Mouse (Mus musculus) heart, adult 9 months (tissue): ENCODE measurements around the gene Aplp2.

Experiments used
- DNase-seq, 2 experiments: peaks; one replicate each; pipeline ENCODE4 v3.0.0; 2022; ENCODE audit warnings: low spot score in 2 of 2

The Aplp2 gene

DNA sequence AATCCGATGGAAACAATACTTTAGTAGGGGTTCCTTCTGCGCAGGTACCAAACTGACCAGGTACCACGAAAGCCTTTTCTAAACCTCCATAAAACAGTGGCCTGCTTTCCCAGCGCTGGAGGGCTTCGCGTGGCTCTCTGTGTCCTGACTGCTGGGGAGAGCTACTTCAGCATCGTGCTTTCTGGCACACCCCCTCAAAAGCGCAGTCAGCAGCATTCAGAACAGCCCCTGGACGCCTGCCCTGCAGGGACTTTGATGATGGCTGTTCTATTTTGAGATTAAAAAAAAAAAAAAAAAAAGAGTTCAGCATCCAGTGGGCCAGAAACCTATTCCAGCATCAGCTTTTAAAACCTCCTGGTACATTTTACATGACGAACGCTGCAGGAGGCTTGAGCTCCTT lies 14.2 kb upstream of the Aplp2 start:
- DNase-seq, result peak in 1 of 2 experiments; percentile 36

DNA sequence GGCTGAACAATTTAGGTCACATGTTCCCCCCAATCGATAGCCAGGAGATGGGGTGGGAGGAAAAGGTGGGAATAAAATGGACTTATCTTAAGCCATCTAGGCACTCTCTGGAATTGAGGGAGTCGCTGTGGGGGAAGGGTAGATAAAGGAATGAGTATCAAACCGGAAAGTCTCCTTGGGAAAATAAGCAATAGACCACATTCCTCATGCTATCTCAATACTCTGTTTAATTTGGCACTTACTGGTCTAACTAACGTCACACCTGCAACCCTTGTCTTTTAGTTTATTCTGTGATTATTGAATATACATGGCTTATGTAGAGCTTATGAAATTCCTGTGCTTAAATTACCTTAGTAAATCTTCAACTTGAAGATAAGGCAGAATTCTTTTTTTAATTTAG lies 11.9 kb upstream of the Aplp2 start:
- no peak for DNase-seq

DNA sequence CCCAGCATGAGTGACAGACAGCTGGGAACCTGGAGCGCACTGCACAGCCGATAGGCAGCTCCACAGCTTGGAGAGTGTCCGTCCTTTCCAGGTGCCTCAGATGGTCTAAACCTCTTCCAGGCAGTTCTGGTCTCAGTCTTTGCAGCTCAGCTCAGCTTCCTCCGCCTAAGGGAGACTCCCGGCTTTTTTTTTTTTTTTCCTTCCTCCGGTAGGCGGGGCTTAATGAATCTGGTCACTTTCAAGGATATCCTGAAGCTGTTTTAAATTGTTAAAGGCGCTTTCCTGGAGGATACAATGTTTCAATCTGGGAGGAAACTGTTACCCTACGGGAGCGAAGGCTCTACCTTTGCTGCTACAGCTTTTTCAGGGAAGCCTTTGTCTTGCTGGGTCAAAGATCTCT lies 9.6 kb upstream of the Aplp2 start:
- DNase-seq, result peak; percentile 21 to 56

DNA sequence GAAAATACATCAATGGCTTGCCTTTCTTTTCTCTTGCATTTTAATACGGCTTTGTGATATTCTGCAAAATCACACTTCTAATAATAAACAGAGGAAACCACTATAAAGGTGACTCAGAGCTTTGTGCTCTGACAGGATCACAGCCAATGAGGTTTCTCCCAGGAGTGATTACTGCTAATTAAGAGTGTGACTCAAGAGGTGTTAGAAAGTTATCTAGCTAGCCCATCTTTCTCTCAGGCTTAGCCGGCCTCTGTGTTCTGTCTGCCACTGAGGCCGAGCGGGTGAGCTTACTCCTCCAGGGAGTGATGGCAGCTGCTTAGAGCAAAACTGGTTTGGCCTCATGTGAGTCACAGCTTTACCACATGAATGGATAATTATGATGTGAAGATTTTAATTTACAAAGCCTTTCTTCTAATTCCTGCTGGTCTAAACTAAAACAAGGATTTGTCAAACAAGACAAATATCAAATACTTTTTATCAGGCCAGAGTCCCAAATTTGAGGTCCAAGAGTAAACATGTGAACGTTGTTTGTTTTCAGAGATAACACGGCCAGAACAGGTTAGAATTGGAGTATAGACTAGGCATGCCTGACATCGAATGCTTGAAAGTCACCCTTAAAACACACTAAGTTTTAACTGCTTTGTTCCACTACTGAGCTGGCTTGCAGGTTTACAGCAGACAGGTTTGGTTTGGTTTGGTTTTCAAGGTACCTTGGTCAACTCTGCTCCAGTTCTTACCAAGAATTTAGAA lies 6.2 kb upstream of the Aplp2 start:
- DNase-seq, result no peak

DNA sequence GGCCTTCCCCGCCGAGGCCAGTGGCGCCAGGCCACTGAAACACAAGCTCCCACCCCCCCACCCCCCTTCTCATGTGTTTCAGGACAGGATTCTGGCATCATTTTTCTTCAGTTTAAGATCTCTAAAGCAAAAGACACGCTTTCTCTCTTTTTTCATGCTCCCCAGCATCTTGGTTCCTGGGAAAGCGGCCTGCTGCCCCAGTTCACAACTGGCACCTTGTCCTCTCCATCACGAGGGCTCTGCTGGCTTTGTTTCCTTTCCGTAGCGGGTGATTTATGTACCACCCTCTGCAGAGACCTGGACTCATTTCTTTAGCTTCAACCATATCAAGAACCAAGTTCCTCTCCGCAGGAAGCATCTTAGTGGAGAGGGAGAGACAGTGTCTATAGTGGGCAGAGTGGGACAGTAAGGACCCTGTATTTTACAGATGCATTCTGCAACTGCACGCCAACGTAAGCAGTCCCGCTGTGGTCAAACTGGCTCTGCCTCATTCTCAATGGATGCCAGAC lies 939 bp upstream of the Aplp2 start:
- DNase-seq, result no peak

DNA sequence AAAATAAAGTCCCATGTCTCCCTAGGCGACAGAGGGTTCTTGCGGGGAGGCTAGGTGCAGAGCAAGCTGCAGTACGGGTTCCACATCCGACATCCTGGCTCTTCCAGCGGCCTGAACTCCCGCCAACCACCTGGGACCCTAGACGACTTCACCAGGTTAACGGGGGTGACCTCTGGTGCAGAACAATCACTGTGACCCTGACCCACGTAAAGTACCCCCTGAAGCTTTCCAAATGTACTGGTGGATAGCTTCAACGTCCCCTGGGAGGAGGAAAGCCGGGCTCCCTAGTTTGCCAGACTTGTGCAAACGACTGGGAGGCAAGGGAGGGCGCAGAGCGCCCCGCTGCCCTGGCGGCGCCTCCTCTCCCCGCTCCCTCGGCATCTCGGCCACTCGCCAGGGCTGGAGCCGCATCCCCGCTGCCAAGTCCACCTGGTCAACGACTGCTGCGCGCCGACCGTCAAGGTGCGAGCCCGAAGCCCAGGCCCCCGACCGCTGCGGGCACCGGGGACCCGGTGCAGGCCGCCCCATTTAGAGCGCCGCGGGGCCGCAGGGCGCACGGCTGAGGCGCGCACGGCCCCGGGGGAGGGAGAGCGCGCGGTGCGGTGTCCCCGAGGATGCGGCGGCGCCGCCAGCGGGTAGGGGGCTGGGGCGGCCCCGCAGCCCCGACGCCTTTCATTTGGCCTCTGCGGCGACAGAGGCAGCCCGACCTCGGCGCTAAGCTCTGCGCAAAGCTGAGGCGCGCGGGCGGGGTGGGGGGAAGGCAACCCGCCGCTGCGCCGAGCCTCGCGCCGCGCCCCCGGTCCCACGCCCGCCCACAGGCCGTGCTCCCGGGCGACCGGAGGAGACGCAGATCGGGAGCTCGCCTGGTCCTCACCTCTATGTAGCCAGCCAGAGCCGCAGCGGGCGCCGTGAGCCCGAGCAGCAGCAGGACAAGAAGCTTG lies 596 bp downstream of the Aplp2 start:
- peak; percentile 43 to 50 for DNase-seq

DNA sequence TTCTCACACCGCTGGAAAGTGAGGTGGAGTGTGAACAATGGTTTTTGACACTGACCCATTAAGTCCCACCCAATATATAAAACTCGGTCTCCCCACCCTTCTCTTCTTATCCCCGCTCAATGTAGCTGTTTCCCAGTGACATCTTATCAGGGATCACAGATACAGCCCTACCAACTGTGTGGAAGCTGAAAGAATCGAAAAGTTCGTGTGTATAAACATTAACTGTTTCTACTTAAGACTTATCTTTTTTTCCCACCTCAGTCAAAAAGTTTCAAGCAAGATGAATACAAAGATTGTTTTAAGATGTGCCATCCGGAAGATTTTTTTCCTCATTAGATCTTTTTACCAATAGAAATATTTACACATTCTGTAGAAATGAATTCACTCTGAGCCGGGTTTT lies 1.5 kb downstream of the Aplp2 start:
- no peak for DNase-seq

DNA sequence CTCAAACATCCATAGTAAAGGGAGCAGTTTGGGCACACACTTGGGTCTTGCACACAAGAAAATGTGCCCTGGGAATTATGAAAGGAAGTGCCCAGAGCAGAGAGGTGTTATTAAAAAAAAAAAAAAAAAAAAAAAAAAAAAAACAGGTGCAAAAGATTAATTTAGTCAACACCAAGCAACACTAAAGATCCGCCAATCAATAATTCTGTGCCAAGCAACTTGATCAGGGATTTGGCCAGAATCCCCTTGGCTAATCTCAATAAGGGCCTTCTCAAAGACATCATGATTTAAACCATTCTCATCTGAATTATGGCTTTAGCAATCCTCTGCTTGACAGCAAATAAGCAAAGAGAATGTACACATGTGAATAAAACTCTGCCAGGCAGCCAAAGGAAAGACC lies 2.1 kb downstream of the Aplp2 start:
- DNase-seq, result no peak

DNA sequence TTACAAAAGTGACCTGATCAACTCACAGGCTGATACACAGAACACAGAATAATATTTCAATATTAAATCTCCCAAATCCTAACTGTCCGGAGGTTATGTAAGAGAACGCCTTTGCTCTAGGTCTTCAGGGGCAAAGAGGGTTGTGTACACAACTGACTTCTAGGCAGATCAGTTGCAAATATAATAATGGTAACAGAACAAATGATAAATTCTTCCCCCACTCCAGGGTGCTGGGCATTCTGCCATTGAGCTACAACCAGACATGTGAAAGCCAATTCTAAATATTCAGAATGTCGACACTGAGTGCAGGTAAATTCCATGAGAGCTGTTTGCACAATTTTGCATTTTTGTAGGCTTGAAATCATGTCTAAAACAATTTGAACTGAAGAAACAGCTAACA lies 3.9 kb downstream of the Aplp2 start:
- DNase-seq, result no peak

DNA sequence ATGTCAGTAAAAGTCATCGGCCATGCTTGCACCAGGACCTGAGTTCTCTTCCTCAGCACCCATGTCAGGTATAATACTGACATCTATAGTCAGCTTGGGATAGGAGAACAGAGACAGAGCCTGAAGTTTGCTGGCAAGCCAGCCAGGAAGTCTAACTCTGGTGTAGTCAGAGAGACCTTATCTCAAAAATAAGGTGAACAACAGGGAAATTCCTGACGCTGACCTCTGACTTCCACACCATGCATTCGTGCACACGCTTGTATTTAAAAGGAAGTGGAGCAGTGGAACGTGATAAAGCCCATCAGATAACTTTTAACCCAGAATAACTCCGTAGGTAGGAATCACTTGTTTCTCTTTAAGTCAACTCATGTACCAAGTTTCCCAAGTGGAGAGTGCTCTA lies 6.9 kb downstream of the Aplp2 start:
- DNase-seq, result peak; percentile 33 to 51

DNA sequence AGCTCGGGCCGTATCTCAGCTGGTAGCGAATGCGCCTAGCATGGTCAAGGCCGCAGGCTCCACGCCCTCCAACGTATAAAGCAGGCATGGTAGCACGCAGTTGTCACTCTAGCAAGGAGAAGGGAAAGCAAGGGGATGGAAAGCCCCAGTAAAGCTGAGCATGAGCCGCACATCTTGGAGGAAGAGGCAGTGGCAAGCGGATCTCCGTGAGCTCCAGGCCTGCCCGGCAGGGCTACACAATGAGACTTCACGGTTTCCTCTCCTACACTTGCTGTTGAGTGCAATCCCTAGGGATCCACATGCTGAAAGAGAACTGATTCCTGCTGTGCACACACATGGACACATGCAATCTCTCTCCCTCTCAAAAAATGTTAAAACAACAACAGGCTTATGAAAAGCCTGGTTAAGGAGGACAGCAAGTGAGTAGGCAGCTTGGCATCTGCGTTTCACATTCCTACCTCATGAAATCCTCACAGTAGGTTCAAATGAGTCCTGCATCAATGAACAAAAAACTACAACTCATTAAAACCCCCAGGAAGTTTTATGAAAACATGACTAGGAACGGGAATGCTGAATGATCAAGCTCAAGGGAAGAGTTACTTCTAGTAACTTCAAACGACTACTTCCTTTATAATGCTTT lies 7.9 kb downstream of the Aplp2 start:
- DNase-seq, result peak in 1 of 2 experiments; percentile 36

DNA sequence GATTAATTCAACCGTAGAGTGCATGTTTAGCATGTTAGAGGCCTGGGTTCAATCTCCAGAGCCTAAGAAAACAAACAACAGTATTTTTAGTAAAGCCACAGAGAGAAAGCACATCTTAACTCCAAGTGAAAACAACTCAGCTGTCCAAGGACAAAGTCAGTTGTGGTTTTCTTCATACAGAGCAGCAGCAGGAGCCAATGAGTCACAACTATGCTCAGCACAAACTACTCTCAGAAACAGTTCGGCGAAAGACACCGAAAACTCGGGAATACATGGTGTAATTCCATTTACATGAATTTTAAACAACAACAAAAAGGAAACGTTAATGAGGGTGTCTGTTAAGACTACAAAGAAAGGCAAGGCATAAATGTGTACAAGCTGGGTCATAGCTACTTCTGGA lies 8.5 kb downstream of the Aplp2 start:
- no peak for DNase-seq

DNA sequence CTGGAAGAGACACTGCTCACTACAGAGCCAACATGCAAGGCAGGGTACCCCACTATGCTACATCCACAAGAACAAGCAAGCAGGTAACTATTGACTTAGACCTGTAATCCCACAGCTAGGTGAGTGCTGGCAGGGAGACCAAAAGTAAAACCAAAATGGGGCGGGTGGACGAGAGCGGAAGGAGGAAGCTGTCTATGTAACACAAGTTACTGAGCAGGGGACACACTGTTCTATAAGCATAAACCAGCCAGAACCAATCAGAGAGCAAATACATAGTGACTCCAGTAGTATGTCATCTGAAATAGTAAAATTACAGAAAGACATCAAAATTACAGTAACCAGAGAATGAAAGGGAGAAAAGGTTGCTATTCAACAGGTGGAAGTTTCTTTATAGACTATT lies 13.0 kb downstream of the Aplp2 start:
- DNase-seq, result no peak

DNA sequence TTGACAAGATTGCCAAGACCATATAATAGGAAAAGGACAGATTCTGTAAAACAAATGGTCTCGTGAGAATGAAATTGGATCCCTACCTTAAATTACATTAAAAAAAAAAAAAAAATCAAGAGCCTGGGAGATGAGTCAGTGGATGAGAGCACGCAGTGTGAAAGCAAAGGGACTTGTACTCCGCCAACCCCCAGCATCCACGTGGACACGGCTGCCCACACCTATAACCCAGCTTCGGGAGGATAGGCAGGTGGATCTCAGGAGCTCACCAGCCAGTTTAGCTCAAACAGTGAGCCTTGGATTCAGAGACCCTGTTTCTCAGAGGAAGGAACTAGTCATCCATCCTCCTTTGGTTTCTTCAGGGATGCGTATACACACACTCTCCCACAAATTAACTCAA lies 13.8 kb downstream of the Aplp2 start:
- DNase-seq, result no peak

DNA sequence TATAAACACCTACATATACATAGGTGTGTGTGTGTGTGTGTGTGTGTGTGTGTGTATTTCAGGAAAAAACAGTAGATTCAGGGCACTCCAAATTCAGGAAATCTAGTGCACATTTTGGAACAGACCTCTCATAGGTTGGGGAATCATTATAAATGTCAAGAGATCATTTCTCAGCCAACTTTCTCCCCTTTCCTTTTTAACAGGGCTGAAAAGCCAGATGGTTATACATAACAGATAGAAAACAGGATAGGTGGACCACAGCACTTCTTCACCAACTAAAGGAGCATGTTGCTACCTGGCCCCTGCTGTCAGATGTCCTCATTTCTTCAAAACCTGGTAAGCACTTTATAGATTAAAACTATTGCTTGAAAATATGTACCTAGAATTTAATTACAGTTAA lies 14.9 kb downstream of the Aplp2 start:
- no peak for DNase-seq

DNA sequence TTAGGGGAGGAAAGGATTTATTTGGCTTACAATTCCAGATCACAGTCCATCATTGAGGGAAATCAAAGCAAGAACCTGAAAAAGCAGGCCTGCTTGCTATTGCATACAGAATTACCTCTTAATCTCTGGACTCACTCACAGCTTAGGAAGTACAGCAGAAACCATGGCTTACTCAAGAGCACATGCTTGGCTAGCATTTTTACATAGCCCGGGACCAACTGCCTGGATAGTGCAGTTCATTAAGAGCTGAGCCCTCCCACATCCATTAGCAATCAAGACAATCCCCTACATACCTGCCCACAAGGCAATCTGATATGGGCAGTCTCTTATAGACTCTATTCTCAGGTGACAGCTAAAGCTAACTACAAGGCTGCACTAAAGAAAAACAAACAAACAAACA lies 16.0 kb downstream of the Aplp2 start:
- no peak for DNase-seq

DNA sequence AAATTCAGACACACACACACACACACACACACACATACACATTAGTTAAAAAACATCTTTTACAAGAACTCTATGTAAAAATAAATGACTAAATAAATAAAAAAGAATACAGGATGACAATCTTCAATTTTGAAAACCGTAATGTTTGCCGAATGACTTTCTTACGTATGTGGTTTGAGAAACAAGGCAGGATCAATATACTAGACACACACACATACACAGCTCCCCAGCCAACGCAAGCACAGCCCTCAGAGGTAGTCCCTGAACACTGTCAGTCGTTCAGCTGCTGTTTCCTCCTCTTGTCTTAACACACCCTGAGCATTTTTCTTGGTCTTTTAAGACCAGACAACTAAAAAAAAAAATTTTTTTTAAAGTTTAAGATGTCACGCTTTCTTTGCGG lies 19.2 kb downstream of the Aplp2 start:
- no peak for DNase-seq

DNA sequence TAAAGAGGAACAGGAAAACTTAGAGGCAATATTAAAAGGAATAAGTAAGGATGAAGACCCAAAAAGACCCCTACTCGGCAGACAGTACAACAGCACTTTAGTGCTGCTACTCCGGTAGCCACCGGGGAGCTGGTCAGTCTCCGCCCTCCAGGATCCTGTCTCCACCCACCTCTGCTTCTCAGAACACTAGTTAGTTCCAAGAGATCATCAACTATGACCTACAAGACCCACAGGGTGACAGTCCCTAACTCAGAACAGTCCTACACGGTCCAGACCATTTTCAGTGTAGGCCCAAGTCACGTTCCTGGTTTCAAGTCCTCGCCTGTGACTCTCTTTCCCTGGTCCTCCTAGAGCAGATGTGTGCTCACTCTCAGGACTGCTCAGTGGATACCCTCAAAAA lies 20.1 kb downstream of the Aplp2 start:
- DNase-seq, result no peak

DNA sequence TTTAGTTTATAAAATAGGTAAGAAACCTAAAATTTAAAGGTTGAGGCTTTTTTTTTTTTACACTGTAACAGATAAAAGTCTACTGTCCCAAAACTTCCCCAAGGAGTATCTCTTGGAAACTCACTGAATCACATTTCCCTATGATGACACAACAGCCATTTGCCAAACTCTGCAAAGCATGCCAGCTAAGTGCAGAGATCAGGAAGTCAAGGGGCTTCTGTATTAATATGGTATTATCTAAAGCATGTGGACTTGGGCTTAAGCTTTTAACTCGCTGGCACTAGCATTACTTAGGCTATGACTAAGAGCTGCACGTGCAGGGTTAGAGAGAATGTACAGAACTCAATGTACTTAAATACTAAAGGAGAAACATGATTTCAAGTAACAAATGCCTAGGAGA lies 22.4 kb downstream of the Aplp2 start:
- DNase-seq, result no peak

DNA sequence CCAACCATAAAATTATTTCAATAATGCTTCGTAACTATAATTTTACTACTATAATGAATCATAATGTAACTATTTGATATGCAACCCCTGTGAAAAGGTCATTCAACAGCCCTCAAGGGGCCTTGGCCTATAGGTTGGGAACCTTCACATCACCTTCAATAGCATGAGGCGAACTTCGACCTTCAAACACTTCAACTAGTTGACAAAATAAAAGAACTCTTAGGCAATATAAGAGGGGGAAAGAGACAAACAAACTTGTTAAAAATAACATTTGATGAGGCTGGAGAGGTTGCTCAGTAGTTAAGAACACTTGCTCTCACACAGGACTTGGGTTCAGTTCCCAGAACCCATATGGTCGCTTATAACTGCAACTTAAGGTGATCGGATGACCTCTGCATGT lies 27.2 kb downstream of the Aplp2 start:
- no peak for DNase-seq

DNA sequence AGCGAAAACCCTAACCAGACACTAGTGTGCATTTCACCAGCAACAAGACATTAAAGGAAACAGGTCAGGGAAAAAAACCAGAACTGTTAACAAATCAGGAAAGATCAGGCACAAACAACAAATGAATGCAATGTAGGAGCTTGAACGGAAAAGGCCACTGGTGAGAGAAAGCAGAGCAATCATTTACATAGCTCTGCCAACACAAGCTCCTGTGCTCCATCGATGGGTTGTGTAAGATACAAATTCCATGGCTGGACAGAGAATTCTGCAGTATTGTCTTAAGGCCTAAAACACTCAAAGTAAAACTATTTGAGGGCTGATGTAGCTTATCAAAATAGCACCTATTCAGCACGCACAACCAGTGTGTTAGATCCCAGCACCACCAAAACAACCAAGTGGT lies 28.6 kb downstream of the Aplp2 start:
- DNase-seq, result no peak

DNA sequence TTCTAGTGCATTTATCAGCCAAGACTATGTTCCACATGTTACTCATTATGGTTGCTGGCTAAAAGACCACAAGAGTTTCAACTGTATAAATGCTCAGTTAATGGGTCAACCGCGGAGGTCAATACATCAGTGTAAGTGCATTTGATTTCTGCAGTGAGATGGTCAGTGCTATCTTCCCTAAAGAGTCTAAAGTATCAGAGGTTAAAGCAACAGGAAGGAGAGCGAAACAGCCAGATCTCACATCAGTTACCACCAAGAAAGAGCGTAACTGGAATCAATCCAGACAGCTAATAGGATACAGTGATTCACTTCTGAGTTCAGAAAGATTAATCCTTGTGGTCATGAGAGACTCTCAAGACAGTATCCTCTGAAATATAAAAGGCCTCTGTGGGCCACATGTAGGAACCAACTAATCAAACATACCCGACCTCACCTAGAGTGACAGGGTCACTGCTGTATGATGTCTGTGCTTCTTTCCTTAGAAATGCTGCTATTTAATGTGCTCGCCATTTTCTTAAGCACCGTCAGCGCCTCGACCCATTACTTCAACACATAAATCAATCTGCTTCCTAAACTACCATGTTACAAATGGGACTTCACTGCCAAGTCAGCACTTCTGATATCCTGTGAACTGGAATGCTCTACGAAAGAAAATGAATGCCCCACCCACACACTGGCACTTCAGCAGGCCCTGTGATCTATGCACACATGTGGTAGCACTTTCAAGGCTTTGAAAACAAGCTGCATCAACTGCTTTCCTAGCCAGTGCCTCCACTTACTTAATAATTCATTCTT lies 30.1 kb downstream of the Aplp2 start:
- DNase-seq, result no peak
